Mouse (Mus musculus) heart, embryonic 15.5 days (tissue): Measurements from ENCODE around the gene Trmt2b. TPM values are rescaled to one million over a fixed set of nuclear protein-coding genes. Genes with fewer than 3 reads are reported as not detected.

Source experiments
- ATAC-seq: fragments of 200-750 bp; cut with Nextera tagmentation; replicated peaks from 2 replicates; pipeline ENCODE4 v1.8.0; 2017; ENCODE audit warnings: low read depth, moderate TSS enrichment; ENCODE audit not compliant: insufficient number of reproducible peaks, insufficient read depth, low FRiP score
- H3K27ac ChIP-seq: fragments of 300-500 bp; sonication (generic); 2 replicates; pipeline ENCODE4 v1.5.1; 2015; ENCODE audit warnings: mild to moderate bottlenecking, inconsistent platforms
- H3K27me3 ChIP-seq: fragments of 300-500 bp; sonication (generic); 2 replicates; pipeline ENCODE4 v1.6.1; 2015; ENCODE audit warnings: inconsistent platforms
- H3K36me3 ChIP-seq: fragments of 300-500 bp; sonication (generic); 2 replicates; pipeline ENCODE4 v1.6.1; 2015; ENCODE audit warnings: mild to moderate bottlenecking, inconsistent platforms
- H3K4me1 ChIP-seq: fragments of 300-500 bp; sonication (generic); replicated peaks from 2 replicates; pipeline ENCODE4 v1.6.1; 2015; ENCODE audit warnings: inconsistent platforms
- H3K4me2 ChIP-seq: fragments of 300-500 bp; sonication (generic); 2 replicates; pipeline ENCODE4 v1.6.1; 2015; ENCODE audit warnings: inconsistent platforms, mild to moderate bottlenecking, moderate library complexity
- H3K4me3 ChIP-seq: fragments of 300-500 bp; sonication (generic); 2 replicates; pipeline ENCODE4 v1.5.1; 2015; ENCODE audit warnings: mild to moderate bottlenecking, inconsistent platforms
- H3K9ac ChIP-seq: fragments of 300-500 bp; sonication (generic); 2 replicates; pipeline ENCODE4 v1.6.1; 2015; ENCODE audit warnings: mild to moderate bottlenecking, inconsistent platforms
- H3K9me3 ChIP-seq: fragments of 300-500 bp; sonication (generic); replicated peaks from 2 replicates; pipeline ENCODE4 v1.6.1; 2016; ENCODE audit warnings: inconsistent platforms
- WGBS: fragments of 180-500 bp; shearing (Covaris S2); methylation state at CpG from one replicate; pipeline ENCODE4 v1.1.7; 2015; ENCODE audit warnings: mixed read lengths; 5-methylcytosine and 5-hydroxymethylcytosine counted together
- polyA plus RNA-seq: library from polyadenylated mRNA; unstranded; fragments of >200 nt; fragmentation: Nextera tagmentation; extraction: Ambion mirVana; gene quantifications from 2 replicates; pipeline ENCODE4 v1.2.1, GENCODE M21; 2015

Trmt2b gene
- polyA plus RNA-seq, 1 experiment from 2014 or later: 37.5 TPM

GRCm38 (mm10) chrX:134287305-134287704 is 10.5 kb upstream of the Trmt2b start:
- Histone ChIP-seq H3K4me2 (no peak overlapping the region), H3K9me3 (no peaks in the 10 kb centered on the region), H3K9ac (no peak overlapping the region), H3K4me3 (no peak overlapping the region), H3K27ac (no peak overlapping the region), H3K36me3 (no peaks in the 10 kb centered on the region), H3K27me3 (no peaks in the 10 kb centered on the region), H3K4me1 (no peaks in the 10 kb centered on the region)
- WGBS: 81% methylated on average over 2 of the region's 2 CpGs
- ATAC-seq: no peak

DNA sequence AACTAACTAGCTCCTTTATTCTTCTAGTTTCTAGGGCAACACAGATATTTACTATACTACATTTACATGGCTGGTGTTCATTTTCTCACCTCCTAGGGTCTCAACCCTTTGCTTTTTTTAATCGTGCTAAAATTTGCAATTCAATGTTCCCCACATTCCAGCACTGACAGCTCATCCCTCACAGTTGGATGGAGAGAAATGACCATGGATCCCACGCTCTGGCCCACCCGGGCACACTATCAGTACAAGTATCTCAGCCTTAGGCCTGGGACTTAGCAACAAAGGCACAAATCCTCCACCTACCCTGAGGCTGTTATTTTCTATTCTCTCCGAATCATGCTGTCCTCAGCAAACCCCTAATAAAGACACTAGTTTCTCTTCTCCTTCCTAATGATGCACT is 9.0 kb upstream of the Trmt2b start:
- H3K36me3 ChIP-seq: no peaks in the 10 kb centered on the region
- H3K4me1 ChIP-seq: no peaks in the 10 kb centered on the region
- no peaks in the 10 kb centered on the region for H3K9me3 ChIP-seq
- H3K4me2 ChIP-seq: no peak overlapping the region
- no peak overlapping the region for H3K4me3 ChIP-seq
- no peak overlapping the region for H3K27ac ChIP-seq
- WGBS: 67% methylated on average over 4 of the region's 4 CpGs
- H3K27me3 ChIP-seq: no peaks in the 10 kb centered on the region
- no peak overlapping the region for H3K9ac ChIP-seq
- no peak for ATAC-seq

- no peak overlapping the region for H3K27ac ChIP-seq
- WGBS: 90% methylated on average over 2 of the region's 2 CpGs
- no peak overlapping the region for H3K4me3 ChIP-seq
- H3K4me2 ChIP-seq: no peak overlapping the region
- no peak overlapping the region for H3K9ac ChIP-seq
- no peaks in the 10 kb centered on the region for H3K27me3 ChIP-seq
- H3K9me3 ChIP-seq: no peaks in the 10 kb centered on the region
- ATAC-seq: no peak
- no peaks in the 10 kb centered on the region for H3K36me3 ChIP-seq
- no peaks in the 10 kb centered on the region for H3K4me1 ChIP-seq
Observed at GRCm38 (mm10) chrX:134285102-134285501, 8.3 kb upstream of the Trmt2b start.

DNA sequence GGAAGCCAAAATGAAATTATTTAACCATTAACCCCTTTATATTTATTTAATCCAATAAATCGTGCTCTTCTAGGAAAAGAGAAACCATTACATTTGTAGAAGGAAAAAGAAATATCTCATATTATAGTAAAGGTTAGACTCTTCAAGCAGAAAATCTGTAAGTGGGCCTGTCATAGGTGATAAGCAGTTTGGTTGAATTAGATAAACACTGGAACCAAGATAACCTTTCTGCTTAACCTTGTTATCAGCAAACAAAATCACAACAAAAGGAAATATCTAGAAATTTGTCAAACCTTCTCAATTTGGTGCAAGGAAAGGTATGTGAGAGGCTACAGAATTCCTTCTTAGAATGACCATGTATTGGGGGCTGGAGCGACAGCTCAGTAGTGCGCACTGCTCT is 3.7 kb upstream of the Trmt2b start:
- no peak for ATAC-seq
- Histone ChIP-seq H3K36me3 (no peaks in the 10 kb centered on the region), H3K4me3 (no peak overlapping the region), H3K9me3 (no peaks in the 10 kb centered on the region), H3K27me3 (no peaks in the 10 kb centered on the region), H3K4me1 (no peaks in the 10 kb centered on the region), H3K4me2 (no peak overlapping the region), H3K27ac (no peak overlapping the region), H3K9ac (no peak overlapping the region)
- WGBS: 72% methylated on average over 3 of the region's 3 CpGs

GRCm38 (mm10) chrX:134275715-134276114 is 1.1 kb downstream of the Trmt2b start:
- no peak for ATAC-seq
- Histone ChIP-seq H3K4me2 (peak overlapping the region; percentile 54), H3K27me3 (no peaks in the 10 kb centered on the region), H3K9me3 (no peaks in the 10 kb centered on the region), H3K4me3 (peak overlapping the region; percentile 52), H3K4me1 (no peaks in the 10 kb centered on the region), H3K27ac (peak overlapping the region; percentile 90), H3K36me3 (no peaks in the 10 kb centered on the region), H3K9ac (peak overlapping the region; percentile 47; the same call in 1 of the 2 replicates)
- 24% methylated on average over 6 of the region's 6 CpGs for WGBS

GRCm38 (mm10) chrX:134262129-134262528 is 14.7 kb downstream of the Trmt2b start:
- no peak overlapping the region for H3K4me2 ChIP-seq
- H3K4me3 ChIP-seq: no peak overlapping the region
- peaks cover 7% of the 10 kb centered on the region; the same call in 1 of the 2 replicates for H3K36me3 ChIP-seq
- 76% methylated on average over 11 of the region's 11 CpGs for WGBS
- no peaks in the 10 kb centered on the region for H3K9me3 ChIP-seq
- H3K27ac ChIP-seq: no peak overlapping the region
- H3K9ac ChIP-seq: no peak overlapping the region
- no peak for ATAC-seq
- H3K27me3 ChIP-seq: no peaks in the 10 kb centered on the region
- no peaks in the 10 kb centered on the region for H3K4me1 ChIP-seq

- Histone ChIP-seq H3K4me2 (no peak overlapping the region), H3K9me3 (no peaks in the 10 kb centered on the region), H3K4me1 (no peaks in the 10 kb centered on the region), H3K36me3 (peaks cover 7% of the 10 kb centered on the region; the same call in 1 of the 2 replicates), H3K27ac (no peak overlapping the region), H3K4me3 (no peak overlapping the region), H3K9ac (no peak overlapping the region), H3K27me3 (no peaks in the 10 kb centered on the region)
- ATAC-seq: no peak
- WGBS: 74% methylated on average over 5 of the region's 5 CpGs
Observed at GRCm38 (mm10) chrX:134261191-134261590, 15.6 kb downstream of the Trmt2b start.

DNA sequence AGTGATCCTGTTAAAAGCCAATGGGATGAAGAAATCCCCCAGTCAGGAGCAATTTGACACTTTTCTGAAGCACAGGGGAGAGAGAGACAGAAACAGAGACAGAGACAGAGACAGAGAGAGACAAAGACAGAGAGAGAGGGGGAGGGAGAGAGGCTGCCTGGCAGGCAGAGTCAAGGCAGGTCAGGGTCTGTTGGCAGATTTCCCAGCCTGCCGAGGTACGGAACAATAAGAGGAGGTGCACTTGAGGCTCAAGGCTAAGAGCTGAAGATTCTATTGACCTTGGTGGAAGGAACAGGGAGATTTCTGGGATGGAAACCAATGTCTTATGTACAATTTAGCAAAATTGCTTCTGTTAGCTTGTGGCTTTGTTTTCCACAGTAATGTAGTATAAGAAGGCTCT is 28.6 kb downstream of the Trmt2b start:
- Histone ChIP-seq H3K4me3 (no peak overlapping the region), H3K27ac (no peak overlapping the region), H3K4me2 (no peak overlapping the region), H3K27me3 (no peaks in the 10 kb centered on the region), H3K36me3 (no peaks in the 10 kb centered on the region), H3K9me3 (no peaks in the 10 kb centered on the region), H3K9ac (no peak overlapping the region), H3K4me1 (no peaks in the 10 kb centered on the region)
- ATAC-seq: no peak
- WGBS: 60% methylated on average over 2 of the region's 2 CpGs

DNA sequence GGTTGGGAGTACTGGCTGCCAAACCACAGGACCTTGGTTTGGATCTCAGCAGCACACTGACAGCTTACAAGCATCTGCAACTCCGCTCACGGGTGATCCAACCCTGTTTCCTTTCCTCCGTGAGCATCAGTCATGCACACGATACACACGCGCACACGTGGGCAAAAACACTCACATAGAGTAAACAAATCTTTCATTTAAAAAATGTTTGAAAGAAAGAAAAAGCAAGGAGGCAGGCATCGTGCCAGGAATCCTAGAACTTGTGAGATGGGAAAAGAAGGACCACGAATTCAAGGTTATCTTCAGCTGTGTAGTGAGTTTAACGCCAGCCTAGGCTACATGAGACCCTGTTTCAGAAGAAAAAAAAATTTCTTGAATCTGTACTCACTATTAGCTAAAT is 30.8 kb downstream of the Trmt2b start:
- Histone ChIP-seq H3K4me2 (no peak overlapping the region), H3K4me1 (no peaks in the 10 kb centered on the region), H3K27me3 (no peaks in the 10 kb centered on the region), H3K27ac (no peak overlapping the region), H3K4me3 (no peak overlapping the region), H3K9ac (no peak overlapping the region), H3K36me3 (peaks cover 8% of the 10 kb centered on the region; the same call in 1 of the 2 replicates), H3K9me3 (no peaks in the 10 kb centered on the region)
- WGBS: 86% methylated on average over 10 of the region's 10 CpGs
- no peak for ATAC-seq

DNA sequence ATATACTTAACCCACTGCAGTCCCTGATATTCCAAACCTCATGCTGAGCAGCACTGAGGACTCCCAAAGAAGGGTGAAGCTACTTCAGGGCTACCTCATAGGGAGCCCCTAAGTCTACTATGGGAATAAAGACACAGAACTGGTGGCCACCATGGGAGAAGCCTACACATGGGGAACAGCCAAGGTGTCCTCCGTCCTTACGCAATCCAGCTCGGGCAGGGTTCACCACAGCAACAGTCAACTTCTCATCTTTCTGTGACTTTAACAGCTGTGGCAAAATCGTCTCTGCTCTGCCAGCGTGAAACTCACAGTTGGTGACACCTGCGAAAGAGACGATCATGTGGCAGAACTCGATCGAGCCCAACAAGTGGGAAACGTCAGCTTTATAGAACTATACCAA is 38.5 kb downstream of the Trmt2b start:
- no peak overlapping the region for H3K27ac ChIP-seq
- no peak overlapping the region for H3K4me2 ChIP-seq
- peaks cover 23% of the 10 kb centered on the region; the same call in 1 of the 2 replicates for H3K36me3 ChIP-seq
- no peak for ATAC-seq
- no peak overlapping the region for H3K9ac ChIP-seq
- no peaks in the 10 kb centered on the region for H3K4me1 ChIP-seq
- no peaks in the 10 kb centered on the region for H3K27me3 ChIP-seq
- no peak overlapping the region for H3K4me3 ChIP-seq
- WGBS: 92% methylated on average over 10 of the region's 10 CpGs
- no peaks in the 10 kb centered on the region for H3K9me3 ChIP-seq

GRCm38 (mm10) chrX:134233048-134233447 is 43.7 kb downstream of the Trmt2b start:
- Histone ChIP-seq H3K4me3 (no peak overlapping the region), H3K27me3 (no peaks in the 10 kb centered on the region), H3K27ac (no peak overlapping the region), H3K36me3 (no peaks in the 10 kb centered on the region), H3K4me2 (no peak overlapping the region), H3K4me1 (no peaks in the 10 kb centered on the region), H3K9ac (no peak overlapping the region), H3K9me3 (no peaks in the 10 kb centered on the region)
- no peak for ATAC-seq
- WGBS: 89% methylated on average over 1 of the region's 1 CpGs

DNA sequence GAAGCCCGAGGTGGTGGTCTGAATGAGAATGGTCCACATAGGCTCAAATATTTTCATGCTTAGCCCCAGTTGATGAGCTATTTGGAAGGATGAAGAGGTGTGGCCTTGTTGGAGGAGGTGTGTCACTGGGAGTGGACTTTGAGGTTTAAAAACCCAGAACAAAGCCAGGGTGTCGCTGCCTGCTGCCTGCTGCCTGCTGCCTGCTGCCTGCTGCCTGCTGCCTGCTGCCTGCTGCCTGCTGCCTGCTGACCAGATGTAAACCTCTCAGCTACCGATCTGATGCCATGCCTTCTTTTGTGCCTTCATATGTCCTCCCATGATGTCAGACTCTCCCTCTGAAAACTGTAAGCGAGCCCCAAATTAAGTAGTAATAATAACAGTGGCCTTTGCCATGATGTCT is 54.9 kb downstream of the Trmt2b start, which contains the start of gene Nox1:
Nox1 (minus strand) TSS at position 101 of the 400 bp plus-strand sequence.
- Histone ChIP-seq H3K36me3 (no peaks in the 10 kb centered on the region), H3K4me3 (no peak within 1 kb of the TSS), H3K27ac (no peak within 1 kb of the TSS), H3K4me2 (no peak within 1 kb of the TSS), H3K4me1 (no peaks in the 10 kb centered on the region), H3K9me3 (no peaks in the 10 kb centered on the region), H3K27me3 (no peaks in the 10 kb centered on the region), H3K9ac (no peak within 1 kb of the TSS)
- WGBS: 61% methylated on average over 4 of the region's 4 CpGs
- no peak for ATAC-seq
